Mouse (Mus musculus) forebrain, embryonic 14.5 days (tissue): Measurements from ENCODE around the gene Gm5767. TPM values are rescaled to one million over a fixed set of nuclear protein-coding genes. Genes with fewer than 3 reads are reported as not detected.
"Not testable (repeated sequence)": the region's sequence is repeated elsewhere in the genome, so short reads cannot be mapped to it uniquely, and the experiment has no call there.

Experiments
- ATAC-seq: fragments of 200-750 bp; cut with Nextera tagmentation; 2 replicates; pipeline ENCODE4 v1.8.0; 2017; ENCODE audit warnings: mild to moderate bottlenecking, moderate library complexity
- DNase-seq: peaks from one replicate; pipeline ENCODE4 v3.0.0-alpha.2; 2015; ENCODE audit warnings: low spot score
- H3K27ac ChIP-seq: fragments of 300-500 bp; sonication (generic); 2 replicates; pipeline ENCODE4 v1.5.1; 2014; ENCODE audit warnings: low read depth, mild to moderate bottlenecking, control low read depth, low read length, moderate library complexity
- H3K27me3 ChIP-seq: fragments of 300-500 bp; sonication (generic); replicated peaks from 2 replicates; pipeline ENCODE4 v1.6.1; 2014; ENCODE audit warnings: low read length, control low read depth, mixed read lengths; ENCODE audit not compliant: control insufficient read depth, insufficient read depth
- H3K36me3 ChIP-seq: fragments of 300-500 bp; sonication (generic); 2 replicates; pipeline ENCODE4 v1.6.1; 2014; ENCODE audit warnings: low read length, control low read depth; ENCODE audit not compliant: control insufficient read depth, insufficient read depth
- H3K4me1 ChIP-seq: fragments of 300-500 bp; sonication (generic); 2 replicates; pipeline ENCODE4 v1.6.1; 2014; ENCODE audit warnings: antibody characterized with exemption, low read length, control low read depth; ENCODE audit not compliant: control insufficient read depth, insufficient read depth
- H3K4me2 ChIP-seq: fragments of 300-500 bp; sonication (generic); 2 replicates; pipeline ENCODE4 v1.6.1; 2014; ENCODE audit warnings: mild to moderate bottlenecking, control low read depth, low read length
- H3K4me3 ChIP-seq: fragments of 300-500 bp; sonication (generic); 2 replicates; pipeline ENCODE4 v1.5.1; 2014; ENCODE audit warnings: low read depth, low read length, control low read depth
- H3K9ac ChIP-seq: fragments of 300-500 bp; sonication (generic); 2 replicates; pipeline ENCODE4 v1.6.1; 2014; ENCODE audit warnings: mild to moderate bottlenecking, low read length, control low read depth, moderate library complexity
- H3K9me3 ChIP-seq: fragments of 300-500 bp; sonication (generic); replicated peaks from 2 replicates; pipeline ENCODE4 v1.6.1; 2016; ENCODE audit warnings: low read length, control low read depth, mixed read lengths; ENCODE audit not compliant: control insufficient read depth
- WGBS: fragments of 180-500 bp; shearing (Covaris S2); extraction: QIAGEN DNeasy Blood & Tissue Kit; methylation state at CpG from one replicate; pipeline ENCODE4 v1.1.7; 2014; 5-methylcytosine and 5-hydroxymethylcytosine counted together
- polyA plus RNA-seq: library from polyadenylated mRNA; unstranded; fragments of >200 nt; fragmentation: Nextera tagmentation; extraction: Ambion mirVana; gene quantifications from 2 replicates; pipeline ENCODE4 v1.2.1, GENCODE M21; 2014

Gene Gm5767
- polyA plus RNA-seq, 1 experiment from 2014 or later, result not detected

- 95% methylated on average over 7 of the region's 7 CpGs for WGBS
- Histone ChIP-seq H3K4me3 (no peak overlapping the region), H3K4me1 (peaks cover 18% of the 10 kb centered on the region), H3K36me3 (no peaks in the 10 kb centered on the region), H3K9me3 (no peaks in the 10 kb centered on the region), H3K27me3 (no peaks in the 10 kb centered on the region), H3K27ac (no peak overlapping the region), H3K9ac (no peak overlapping the region), H3K4me2 (no peak overlapping the region)
- DNase-seq (no peak), ATAC-seq (no peak)
Measured at GRCm38 (mm10) chr16:8731630-8732029, 51.1 kb downstream of the Gm5767 start.

- not testable (repeated sequence) for H3K4me2 ChIP-seq, H3K9me3 ChIP-seq, H3K36me3 ChIP-seq, H3K9ac ChIP-seq, H3K27me3 ChIP-seq, H3K27ac ChIP-seq, H3K4me3 ChIP-seq, DNase-seq, ATAC-seq
- WGBS, result 95% methylated on average over 3 of the region's 4 CpGs
- peaks cover 24% of the 10 kb centered on the region for H3K4me1 ChIP-seq
Measured at GRCm38 (mm10) chr16:8732450-8732849, 51.9 kb downstream of the Gm5767 start.

Other genes starting within 250 kb of the Gm5767 start
- gene Mettl22, start 210.0 kb upstream of the Gm5767 start, polyA plus RNA-seq, result 43.9 and 48.6 TPM in 2 replicates
- 34.9 and 36.0 TPM in 2 replicates for gene Abat, start 167.3 kb upstream of the Gm5767 start, polyA plus RNA-seq
- 34.7 and 36.3 TPM in 2 replicates for gene Pmm2, start 43.1 kb upstream of the Gm5767 start, polyA plus RNA-seq
- gene Tmem186, start 43.1 kb upstream of the Gm5767 start, polyA plus RNA-seq, result 14.8 TPM in 2 replicates
- 84.0 and 95.0 TPM in 2 replicates for gene Carhsp1, start 8.6 kb upstream of the Gm5767 start, polyA plus RNA-seq
- gene Usp7, start 111.5 kb downstream of the Gm5767 start, polyA plus RNA-seq, result 42.1 and 42.7 TPM in 2 replicates
- gene 1810013L24Rik, start 149.3 kb downstream of the Gm5767 start, polyA plus RNA-seq, result 19.6 and 24.9 TPM in 2 replicates